Mouse (Mus musculus) kidney, adult 2 months (tissue): ENCODE measurements at regions not wholly inside any gene's neighbourhood (a gene's known extent, or its start where the extent isn't known, plus 50 kb on each side); places are given as distances from the start of the nearest gene placed in this dataset.

Experiments used
- CTCF ChIP-seq: fragments of 200-500 bp; conservative IDR thresholded peaks from 2 replicates; pipeline ENCODE4 v1.5.1; 2011; ENCODE audit warnings: low read depth, mild to moderate bottlenecking, control low read depth, low read length, moderate library complexity, mixed read lengths; ENCODE audit not compliant: insufficient read depth, insufficient read length
- POLR2A ChIP-seq: fragments of 200-500 bp; IDR thresholded peaks from one replicate; pipeline ENCODE4 v1.6.1; 2011; ENCODE audit warnings: low read depth, low read length, control low read depth

GRCm38 (mm10) chr13:57350828-57351227, 455.0 kb upstream of the Trpc7 start:
- TF ChIP-seq CTCF (no peak), POLR2A (no peak)
